Mouse (Mus musculus): ENCODE measurements around the gene Apobr. TPM values are rescaled to one million over a fixed set of nuclear protein-coding genes. Genes with fewer than 3 reads are reported as not detected.

Gene Apobr
- polyA plus RNA-seq (2012; rRNA removed): 2.0 and 2.6 TPM in 2 replicates

DNA sequence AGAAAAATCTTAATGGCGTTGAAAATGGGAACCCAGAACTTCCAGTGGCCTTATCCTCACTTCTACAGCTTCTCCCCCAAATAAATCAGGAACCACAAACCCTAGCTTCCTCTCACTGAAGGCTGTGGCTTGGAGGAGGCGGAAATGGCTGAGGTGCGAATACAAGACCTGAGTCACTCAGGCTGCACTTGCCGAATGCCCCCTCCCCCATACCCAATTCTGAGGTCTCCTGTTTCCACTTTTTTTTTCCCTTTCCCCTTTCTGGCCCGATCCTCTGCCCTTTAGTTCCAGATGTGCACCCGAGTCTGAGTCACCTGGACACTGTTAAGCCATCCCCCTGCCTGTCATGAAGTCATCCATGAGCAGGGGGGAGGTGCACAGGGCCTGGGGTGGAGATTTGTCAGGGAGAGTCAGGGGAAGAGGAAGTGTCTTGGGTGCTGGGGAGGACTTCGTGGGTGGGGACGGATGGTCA is at the start of gene Apobr:
TSS of gene Apobr (plus strand) at position 437 of the 472 bp plus-strand sequence.

DNA sequence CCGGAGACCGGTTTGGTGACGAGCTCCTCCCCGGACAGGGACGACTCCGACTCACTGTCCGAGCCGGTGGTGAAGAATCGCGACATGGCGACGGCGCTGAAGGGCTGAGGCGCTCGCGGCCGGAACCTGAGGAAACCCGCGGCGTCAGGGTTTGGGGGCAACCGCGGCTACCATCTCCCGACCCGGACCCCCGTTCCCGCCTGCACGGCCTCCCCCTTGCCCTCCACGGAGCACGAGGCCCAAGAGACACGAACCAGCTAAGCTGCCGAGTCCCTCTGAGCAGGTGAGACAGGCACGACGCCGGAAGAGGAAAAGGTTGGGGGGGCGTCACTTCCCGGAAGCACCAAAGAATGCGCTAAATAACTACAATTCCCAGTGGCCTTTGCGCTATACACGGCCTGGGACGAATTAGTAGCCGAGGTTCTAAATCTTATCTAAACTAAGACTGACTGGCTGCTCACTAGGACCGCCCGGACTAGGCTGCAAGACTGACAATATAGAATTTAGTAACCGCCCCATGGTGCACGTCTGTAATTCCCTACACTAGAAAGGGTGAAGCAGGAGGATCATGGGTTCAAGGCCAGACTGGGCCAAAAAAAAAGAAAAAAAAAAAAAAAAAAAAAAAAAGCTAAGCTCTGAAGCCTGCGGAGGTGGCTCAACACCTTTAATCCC is 18.5 kb upstream of the Apobr start, which contains the start of gene Eif3c:
TSS of gene Eif3c (minus strand) at position 318 of the 672 bp plus-strand sequence.

DNA sequence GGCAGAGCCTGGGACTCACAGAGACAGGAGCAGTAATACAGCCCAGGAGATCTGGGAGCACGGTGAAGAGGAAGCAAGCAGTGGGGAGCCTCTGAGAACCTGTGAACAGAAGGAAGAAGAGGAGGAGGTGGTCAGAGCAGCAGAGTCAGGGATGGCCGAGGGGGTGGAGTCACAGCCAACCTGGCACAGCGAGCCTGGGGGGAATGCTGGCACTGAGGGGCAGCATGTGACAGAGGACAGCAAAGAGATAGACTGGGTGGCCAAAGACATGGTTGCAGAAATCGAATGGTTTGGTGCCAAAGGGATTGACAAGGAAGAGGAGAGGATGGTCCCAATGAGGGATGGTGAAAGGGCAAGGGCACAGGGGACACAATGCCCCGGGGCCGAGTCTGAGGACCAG is 975 bp downstream of the Apobr start, which contains the start of gene Cln3:
TSS of gene Cln3 (minus strand) at position 101 of the 400 bp plus-strand sequence.

DNA sequence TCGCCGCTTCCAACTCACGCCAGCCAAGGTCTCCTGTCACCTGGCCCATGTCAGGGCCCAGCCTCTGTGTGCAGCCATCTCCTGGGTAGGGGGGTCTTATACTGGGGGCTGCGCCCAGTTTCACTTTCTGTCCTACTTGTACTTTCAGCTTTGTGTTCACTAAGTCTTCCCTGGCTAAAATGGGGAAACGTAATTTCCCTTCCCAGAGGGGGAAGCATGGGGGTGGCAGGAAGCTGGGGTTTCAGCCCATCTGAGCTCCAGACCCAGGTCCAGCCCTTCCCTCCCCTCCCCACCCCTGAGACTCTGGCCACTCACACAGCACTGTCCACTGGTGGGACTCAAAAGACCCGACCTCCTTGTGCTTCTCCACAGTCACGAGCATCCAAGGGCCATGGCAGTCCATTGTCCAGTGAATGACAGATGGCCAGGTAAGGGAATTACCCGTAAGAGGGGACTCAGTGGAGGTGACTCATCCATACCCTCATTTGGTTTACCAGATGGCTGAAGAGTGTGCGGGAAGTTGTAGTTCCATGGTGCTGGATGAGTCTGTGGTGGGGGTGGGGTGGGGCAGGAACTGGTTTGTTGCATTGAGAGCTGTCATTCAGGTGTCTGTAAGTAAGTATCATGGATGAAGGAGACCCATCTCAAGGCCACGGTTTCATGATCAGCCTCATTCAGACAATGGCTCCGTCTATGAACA is 10.3 kb downstream of the Apobr start, which contains the start of gene Il27:
TSS of gene Il27 (minus strand) at position 80 of the 700 bp plus-strand sequence.

DNA sequence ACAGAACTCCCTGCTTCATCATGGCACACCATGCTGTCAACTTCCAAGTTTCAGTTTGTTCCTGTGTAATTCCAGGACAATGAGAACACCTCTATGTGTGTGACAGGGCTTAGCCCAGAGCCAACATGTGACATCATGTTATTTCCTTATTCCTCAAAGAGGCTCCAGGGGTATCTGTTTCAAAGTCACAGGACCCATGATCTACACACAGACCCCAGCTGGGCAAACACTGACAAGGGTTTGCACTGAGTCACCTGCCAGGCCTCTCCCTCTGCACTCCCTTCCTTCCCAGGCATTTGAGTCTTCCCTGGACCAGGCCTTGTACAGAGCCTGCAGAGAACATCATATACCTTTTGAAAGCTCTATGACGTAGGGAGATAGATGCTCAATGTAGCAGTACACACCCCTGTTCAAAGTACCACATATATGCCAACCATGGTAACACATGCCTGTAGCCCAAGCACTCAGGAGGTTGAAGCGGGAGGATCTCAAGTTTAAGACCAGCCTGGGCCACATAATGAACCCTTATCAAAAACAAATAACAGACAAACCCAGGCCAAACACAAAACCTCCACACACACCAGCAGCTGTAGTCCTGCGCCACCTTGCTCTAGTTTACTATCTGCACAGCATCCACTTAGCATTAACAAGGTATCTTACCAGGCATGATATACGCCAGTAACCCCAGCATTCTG is 46.2 kb downstream of the Apobr start, which contains the start of gene Nupr1:
TSS of gene Nupr1 (minus strand) at position 38 of the 695 bp plus-strand sequence.

Other genes starting within 250 kb of the Apobr start
- 5.2 and 7.9 TPM in 2 replicates for gene Lat, start 215.4 kb upstream of the Apobr start, polyA plus RNA-seq (2012; rRNA removed)
- gene Spns1, start 207.5 kb upstream of the Apobr start, polyA plus RNA-seq (2012; rRNA removed): 118 and 182 TPM in 2 replicates
- 4.3 and 5.7 TPM in 2 replicates for gene Nfatc2ip, start 188.2 kb upstream of the Apobr start, polyA plus RNA-seq (2012; rRNA removed)
- gene Cd19, start 170.1 kb upstream of the Apobr start, polyA plus RNA-seq (2012; rRNA removed): 3.8 and 5.0 TPM in 2 replicates
- 35.6 and 37.0 TPM in 2 replicates for gene Rabep2, start 156.2 kb upstream of the Apobr start, polyA plus RNA-seq (2012; rRNA removed)
- 0.32 TPM in 1 of 2 replicates, not detected in the other for gene Atp2a1, start 121.8 kb upstream of the Apobr start, polyA plus RNA-seq (2012; rRNA removed)
- 60.3 and 67.9 TPM in 2 replicates for gene Sh2b1, start 109.5 kb upstream of the Apobr start, polyA plus RNA-seq (2012; rRNA removed)
- 145 and 155 TPM in 2 replicates for gene Tufm, start 97.6 kb upstream of the Apobr start, polyA plus RNA-seq (2012; rRNA removed)
- 213 and 246 TPM in 2 replicates for gene Atxn2l, start 81.5 kb upstream of the Apobr start, polyA plus RNA-seq (2012; rRNA removed)
- 88.8 and 109 TPM in 2 replicates for gene Eif3c, start 18.5 kb upstream of the Apobr start, polyA plus RNA-seq (2012; rRNA removed)
- 87.2 and 116 TPM in 2 replicates for gene Cln3, start 875 bp downstream of the Apobr start, polyA plus RNA-seq (2012; rRNA removed)
- 0.15 TPM in 1 of 2 replicates, not detected in the other for gene Il27, start 10.0 kb downstream of the Apobr start, polyA plus RNA-seq (2012; rRNA removed)
- gene Nupr1, start 45.9 kb downstream of the Apobr start, polyA plus RNA-seq (2012; rRNA removed): 137 and 141 TPM in 2 replicates
- 61.1 and 76.7 TPM in 2 replicates for gene Sgf29, start 64.4 kb downstream of the Apobr start, polyA plus RNA-seq (2012; rRNA removed)
- 267 and 274 TPM in 2 replicates for gene Sult1a1, start 91.5 kb downstream of the Apobr start, polyA plus RNA-seq (2012; rRNA removed)
- gene Bola2, start 110.5 kb downstream of the Apobr start, polyA plus RNA-seq (2012; rRNA removed): 64.6 and 66.5 TPM in 2 replicates
- 36.8 and 37.9 TPM in 2 replicates for gene Slx1b, start 110.8 kb downstream of the Apobr start, polyA plus RNA-seq (2012; rRNA removed)
- gene Coro1a, start 122.8 kb downstream of the Apobr start, polyA plus RNA-seq (2012; rRNA removed): 84.8 and 89.6 TPM in 2 replicates
- gene Mapk3, start 174.7 kb downstream of the Apobr start, polyA plus RNA-seq (2012; rRNA removed): 651 and 659 TPM in 2 replicates
- gene Gdpd3, start 181.4 kb downstream of the Apobr start, polyA plus RNA-seq (2012; rRNA removed): 9.4 and 26.3 TPM in 2 replicates
- gene Ypel3, start 192.0 kb downstream of the Apobr start, polyA plus RNA-seq (2012; rRNA removed): 414 and 445 TPM in 2 replicates
- gene Tbx6, start 196.5 kb downstream of the Apobr start, polyA plus RNA-seq (2012; rRNA removed): 4.6 and 5.0 TPM in 2 replicates
- gene Ppp4c, start 207.6 kb downstream of the Apobr start, polyA plus RNA-seq (2012; rRNA removed): 190 and 210 TPM in 2 replicates
- gene Fam57b, start 212.7 kb downstream of the Apobr start, polyA plus RNA-seq (2012; rRNA removed): 2.6 and 3.6 TPM in 2 replicates
- gene 4930451I11Rik, start 246.7 kb downstream of the Apobr start, polyA plus RNA-seq (2012; rRNA removed): not detected in 2 replicates